Mouse (Mus musculus) layer of hippocampus, postnatal 36 days (tissue): ENCODE results near the gene Zer1. TPM values are rescaled to one million over a fixed set of nuclear protein-coding genes. Genes with fewer than 3 reads are reported as not detected.

Experiments
- DNase-seq, 2 experiments: peaks; one replicate each; pipeline ENCODE4 v3.0.0; 2022
- total RNA-seq, 2 experiments: library from RNA; stranded (reverse); gene quantifications; 2 replicates each; pipeline ENCODE4 v1.2.3; 2021

Zer1 gene
- total RNA-seq, 2 experiments from 2014 or later: 189 to 198 TPM

DNA sequence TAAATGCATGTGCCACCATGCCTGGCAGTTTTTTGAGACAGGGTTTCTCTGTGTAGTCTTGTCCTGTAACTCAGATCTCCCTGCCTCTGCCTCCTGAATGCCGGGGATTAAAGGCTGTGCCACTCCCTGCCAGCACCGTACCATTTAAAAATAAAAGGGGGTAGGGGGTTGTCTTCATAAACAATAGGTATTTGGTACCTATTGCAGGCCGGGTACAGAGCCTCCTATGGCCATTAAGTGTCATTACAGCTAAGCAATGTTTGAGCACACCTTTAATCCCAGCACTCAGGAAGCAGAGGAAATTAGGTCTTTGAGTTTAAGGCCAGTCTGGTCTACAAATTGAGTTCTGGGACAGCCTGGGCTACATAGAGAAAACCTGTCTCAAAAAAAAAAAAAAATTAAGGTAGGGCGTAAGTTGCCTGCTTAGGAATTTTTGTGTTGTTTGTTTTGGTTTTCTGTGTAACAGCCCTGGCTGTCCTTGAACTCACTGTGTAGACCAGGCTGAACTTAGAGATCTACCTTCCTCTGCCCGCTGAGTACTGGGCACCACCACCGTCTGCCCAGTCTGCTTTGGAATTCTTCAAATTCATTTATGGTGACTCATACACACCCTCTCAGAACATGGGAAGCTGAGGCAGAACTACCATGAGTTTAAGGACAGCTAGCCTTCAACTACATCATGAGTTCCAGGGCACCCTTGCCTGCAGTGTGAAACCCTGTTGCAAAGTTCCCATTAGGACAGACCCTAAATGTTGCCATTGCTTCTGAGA is 72.2 kb downstream of the Zer1 start:
- no peak for DNase-seq

DNA sequence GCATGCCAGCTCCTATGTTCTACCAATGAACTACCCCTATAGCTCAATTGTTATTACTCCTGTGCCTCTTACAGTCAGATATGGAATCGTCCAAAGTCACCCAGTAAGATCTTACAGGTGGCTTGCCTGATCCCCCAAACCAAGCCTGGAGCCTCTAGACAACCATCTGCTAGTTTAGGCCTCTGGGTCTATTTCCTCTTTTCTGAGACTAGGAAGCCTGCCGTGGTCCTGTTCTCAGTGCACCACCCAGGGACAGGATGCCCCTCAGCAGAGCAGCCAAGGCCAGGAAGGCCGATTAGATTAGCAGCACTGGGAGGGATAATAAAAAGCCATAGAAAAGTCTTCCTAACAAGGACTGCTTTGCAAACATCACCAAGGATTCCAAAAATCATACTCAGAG is 74.6 kb downstream of the Zer1 start:
- DNase-seq: no peak

DNA sequence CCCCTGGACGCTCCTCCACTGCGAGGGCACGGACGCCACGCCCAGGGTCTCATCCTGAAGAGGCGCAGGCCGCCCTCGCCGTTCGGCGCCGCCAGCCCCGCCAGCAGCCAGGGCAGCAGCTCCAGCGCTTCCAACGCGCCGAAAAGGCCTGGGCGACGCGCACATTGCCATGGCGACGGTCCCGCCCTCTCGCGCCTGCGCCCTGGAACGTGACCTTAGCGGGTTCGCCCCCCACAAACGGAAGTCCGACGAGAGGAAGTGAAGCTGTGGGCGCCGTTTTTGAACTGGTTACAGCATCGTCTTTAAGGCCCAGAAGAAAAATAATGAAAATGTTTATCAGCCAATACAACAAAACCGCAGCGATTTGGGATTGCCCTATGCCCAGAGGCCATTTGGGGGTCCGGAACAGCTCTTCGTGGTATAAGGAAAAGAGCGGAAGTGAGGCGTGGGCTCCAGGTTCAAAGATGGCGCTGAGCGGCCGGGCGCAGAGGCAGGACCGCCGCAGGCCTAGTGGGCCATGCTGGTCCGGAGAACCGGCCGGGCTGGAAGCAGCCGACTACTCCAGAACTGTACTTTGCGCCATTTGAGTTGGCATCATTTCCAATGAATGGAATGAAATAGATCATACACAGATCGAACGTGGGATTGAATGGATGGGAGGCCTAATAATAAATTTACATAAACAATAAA is 75.5 kb downstream of the Zer1 start, which contains the start of gene Wdr34:
TSS of gene Wdr34 (minus strand) at position 183 of the 690 bp plus-strand sequence.
- DNase-seq: peak; percentile 97 to 98

DNA sequence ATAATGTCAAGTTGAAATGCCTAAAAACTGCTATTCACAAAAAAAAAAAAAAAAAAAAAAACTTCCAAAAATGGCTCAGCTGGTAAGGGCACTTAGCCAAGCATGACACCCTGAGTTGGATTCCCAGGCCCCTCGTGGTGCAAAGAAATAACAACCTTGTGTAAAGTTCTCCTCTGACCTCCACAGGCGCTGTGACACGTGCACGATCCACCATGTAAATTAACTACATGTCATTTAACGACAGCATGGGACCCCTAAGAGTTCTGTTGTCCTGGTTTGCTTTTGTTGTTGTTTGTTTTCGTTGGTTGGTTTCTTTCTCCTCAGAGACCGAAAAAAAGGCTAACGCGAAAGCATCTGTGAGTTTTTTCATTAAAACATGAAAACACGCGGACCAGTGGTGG is 76.3 kb downstream of the Zer1 start:
- DNase-seq: no peak

Other genes with a start within 250 kb of the Zer1 start
- gene Odf2, start 235.4 kb downstream of the Zer1 start, total RNA-seq: 100 to 1,000 TPM; 101 to 114 TPM
- 10 to 100 TPM; 38.7 to 45.5 TPM for gene Gle1, start 189.2 kb downstream of the Zer1 start, total RNA-seq
- 100 to 1,000 TPM; 824 to 881 TPM for gene Sptan1, start 159.0 kb downstream of the Zer1 start, total RNA-seq
- 10 to 100 TPM; 31.8 to 34.0 TPM for gene Wdr34, start 75.7 kb downstream of the Zer1 start, total RNA-seq
- gene Set, start 67.2 kb downstream of the Zer1 start, total RNA-seq: 100 to 1,000 TPM; 189 to 193 TPM
- 1 to 10 TPM; 1.1 to 2.0 TPM for gene Pkn3, start 46.9 kb downstream of the Zer1 start, total RNA-seq
- 1 to 10 TPM; 9.4 to 9.5 TPM for gene Zdhhc12, start 30.9 kb downstream of the Zer1 start, total RNA-seq
- 10 to 100 TPM; 58.5 to 61.7 TPM for gene Tbc1d13, start 9.2 kb upstream of the Zer1 start, total RNA-seq
- gene Endog, start 46.9 kb upstream of the Zer1 start, total RNA-seq: 10 to 100 TPM; 21.3 to 21.9 TPM
- gene Spout1, start 53.9 kb upstream of the Zer1 start, total RNA-seq: 10 to 100 TPM; 34.5 to 37.2 TPM
- gene Kyat1, start 81.3 kb upstream of the Zer1 start, total RNA-seq: 10 to 100 TPM; 16.0 to 16.2 TPM
- 10 to 100 TPM; 52.4 to 57.5 TPM for gene Lrrc8a, start 113.1 kb upstream of the Zer1 start, total RNA-seq
- 10 to 100 TPM in 1 of 2 experiments, 1 to 10 TPM in 1; 9.2 to 11.1 TPM for gene Gm28035, start 116.0 kb upstream of the Zer1 start, total RNA-seq
- gene Phyhd1, start 141.6 kb upstream of the Zer1 start, total RNA-seq: 10 to 100 TPM; 16.8 to 21.9 TPM
- not detected for gene Gm28038, start 156.5 kb upstream of the Zer1 start, total RNA-seq
- 10 to 100 TPM; 20.9 to 22.2 TPM for gene Dolk, start 161.7 kb upstream of the Zer1 start, total RNA-seq
- gene Nup188, start 161.8 kb upstream of the Zer1 start, total RNA-seq: 10 to 100 TPM; 21.1 to 23.4 TPM
- 100 to 1,000 TPM; 255 to 284 TPM for gene Sh3glb2, start 234.8 kb upstream of the Zer1 start, total RNA-seq
- 100 to 1,000 TPM; 108 to 121 TPM for gene Miga2, start 239.6 kb upstream of the Zer1 start, total RNA-seq